Mouse (Mus musculus) ovary, postnatal 10 days (tissue): ENCODE data around the gene Slc28a1.

Experiments used
- DNase-seq: peaks from one replicate; pipeline ENCODE4 v3.0.0; 2022; ENCODE audit warnings: low spot score

The Slc28a1 gene

DNA sequence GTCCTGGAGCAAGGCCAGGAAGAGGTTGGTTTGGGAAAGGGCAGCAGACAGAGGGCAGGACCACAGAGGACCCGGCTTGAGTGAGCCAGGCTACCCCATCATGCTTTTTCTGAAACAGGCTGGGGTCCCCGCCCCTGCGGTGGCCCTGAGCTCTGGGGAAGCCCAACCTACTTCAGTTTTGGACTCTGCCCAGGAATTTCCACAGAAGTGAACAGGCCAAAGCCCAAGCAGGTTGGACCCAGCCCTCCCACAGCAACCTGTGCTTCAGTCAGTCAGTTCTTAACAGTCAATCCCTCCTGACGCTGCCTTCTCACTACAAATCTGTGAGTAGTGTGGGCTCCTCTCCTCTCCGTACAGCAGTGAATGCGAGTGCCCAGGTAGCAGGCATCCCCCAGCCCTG, at the start of gene Slc28a1:
Gene Slc28a1 (plus strand): TSS at position 245 of the 400 bp plus-strand sequence.
- no peak for DNase-seq

DNA sequence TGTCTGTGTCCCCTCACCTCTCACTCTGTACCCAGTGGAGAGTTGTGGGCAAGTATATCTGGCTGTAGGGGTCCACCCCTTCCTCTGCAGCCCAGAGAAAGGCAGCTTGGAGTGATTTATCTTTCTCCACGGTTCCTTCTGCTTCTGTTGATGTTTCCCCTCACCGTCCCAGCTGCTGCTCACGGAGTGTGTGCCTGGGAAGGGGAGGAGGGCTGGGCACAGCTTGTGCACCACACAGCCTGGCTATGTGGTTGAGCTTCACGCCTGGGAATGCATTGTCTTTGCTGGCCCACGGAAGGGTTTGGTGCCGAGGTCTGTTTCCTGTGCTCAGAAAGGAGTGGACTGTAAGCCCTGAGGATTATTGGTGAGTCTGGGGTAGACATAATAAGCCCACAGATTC, 47.9 kb upstream of the Slc28a1 start:
- DNase-seq = no peak

DNA sequence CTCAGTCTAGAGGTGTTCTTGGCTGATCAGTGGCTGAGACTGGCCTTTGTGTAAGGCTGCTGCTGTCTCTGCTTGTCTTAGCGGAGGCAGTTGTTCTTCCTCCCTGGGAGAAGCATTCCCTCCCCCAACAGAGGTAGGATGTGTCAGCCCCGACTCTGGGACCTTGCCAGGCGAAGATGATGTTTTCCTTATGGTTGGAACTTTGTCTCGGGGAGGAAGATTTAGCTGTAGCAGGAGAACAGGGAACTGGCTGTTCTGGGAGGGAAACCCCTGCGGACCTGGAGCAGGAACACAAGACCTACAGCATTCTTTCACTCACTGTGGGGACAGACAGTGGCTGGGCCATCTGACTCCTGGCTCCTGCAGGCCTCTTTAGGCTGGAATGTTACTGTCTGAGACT, 42.1 kb upstream of the Slc28a1 start:
- no peak for DNase-seq

DNA sequence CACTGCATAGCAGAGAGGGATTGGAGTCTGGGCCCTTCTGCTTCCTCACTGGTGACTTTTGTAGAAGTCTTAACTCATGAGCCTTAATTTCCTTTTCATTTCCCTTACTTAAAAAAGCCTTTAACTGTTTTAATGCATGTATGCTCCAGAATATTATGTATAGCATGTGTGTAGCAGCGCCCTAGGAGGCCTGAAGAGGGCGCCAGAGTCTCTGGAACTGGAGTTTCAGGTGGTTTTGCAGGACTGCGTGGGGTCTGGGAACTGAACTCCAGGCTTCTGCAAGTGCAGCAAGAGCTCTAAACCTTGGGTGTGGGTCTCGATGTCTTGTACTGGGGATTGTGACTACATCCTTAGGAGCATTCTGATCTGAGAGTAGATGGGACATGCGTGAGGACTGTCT, 41.3 kb upstream of the Slc28a1 start:
- DNase-seq = no peak

DNA sequence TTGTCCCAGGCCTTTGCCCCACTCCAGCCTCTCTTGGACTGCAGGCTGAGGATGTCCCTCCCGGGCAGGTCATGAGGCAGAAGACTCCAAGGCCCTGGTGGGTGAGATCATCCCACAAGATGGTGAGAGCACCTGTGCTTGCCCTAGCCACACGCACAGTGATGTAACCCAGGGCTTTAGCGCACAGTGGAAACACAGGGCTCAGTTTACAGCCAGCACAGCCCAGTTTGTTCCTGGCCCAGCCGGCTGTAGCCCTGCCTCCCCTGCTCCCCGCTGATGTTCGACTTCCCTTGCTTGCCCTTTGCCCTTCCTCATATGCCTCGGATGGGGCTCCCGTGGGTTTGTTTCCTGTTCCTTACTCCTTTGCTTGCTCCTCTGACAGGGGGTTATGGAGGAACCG, 40.1 kb upstream of the Slc28a1 start:
- DNase-seq = no peak

DNA sequence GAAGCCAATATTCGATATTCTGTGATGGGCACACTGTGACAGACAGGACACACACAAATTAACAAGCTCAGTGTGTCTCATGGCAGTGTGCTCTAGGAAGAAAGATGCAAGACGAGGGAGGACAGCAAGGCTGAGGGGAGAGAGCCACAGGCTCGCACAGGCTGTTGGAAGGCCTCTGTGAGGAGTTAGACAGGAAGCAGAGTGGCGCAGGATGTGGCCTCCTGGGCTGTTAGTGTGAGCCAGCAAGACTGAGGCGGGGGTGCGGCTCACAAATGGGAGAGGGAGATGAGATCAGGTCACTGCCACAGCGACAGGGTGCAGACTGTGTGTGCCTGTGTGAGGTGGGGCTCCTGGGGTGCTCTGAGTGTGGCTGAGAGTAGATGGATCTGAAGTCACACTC, 39.3 kb upstream of the Slc28a1 start:
- DNase-seq = no peak

DNA sequence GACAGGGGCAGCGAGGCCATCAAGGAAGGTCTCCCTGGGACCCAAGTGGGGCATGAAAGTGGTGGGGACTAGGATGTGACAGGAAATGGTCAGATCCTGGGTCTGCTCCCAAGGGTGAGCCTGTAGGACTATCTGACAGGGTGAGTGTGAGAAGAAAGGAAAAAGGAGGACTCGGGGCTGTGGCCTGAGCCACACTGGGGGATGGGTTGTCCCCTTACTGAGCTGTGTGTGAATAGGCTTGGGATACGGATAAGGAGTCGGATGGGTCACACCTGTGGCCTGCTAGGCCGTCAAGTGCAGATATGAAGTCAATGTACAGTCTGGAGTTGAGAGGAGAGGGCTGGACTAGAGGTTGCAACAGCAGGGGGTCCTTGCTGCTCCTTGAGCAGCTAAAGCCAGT, 38.9 kb upstream of the Slc28a1 start:
- no peak for DNase-seq

DNA sequence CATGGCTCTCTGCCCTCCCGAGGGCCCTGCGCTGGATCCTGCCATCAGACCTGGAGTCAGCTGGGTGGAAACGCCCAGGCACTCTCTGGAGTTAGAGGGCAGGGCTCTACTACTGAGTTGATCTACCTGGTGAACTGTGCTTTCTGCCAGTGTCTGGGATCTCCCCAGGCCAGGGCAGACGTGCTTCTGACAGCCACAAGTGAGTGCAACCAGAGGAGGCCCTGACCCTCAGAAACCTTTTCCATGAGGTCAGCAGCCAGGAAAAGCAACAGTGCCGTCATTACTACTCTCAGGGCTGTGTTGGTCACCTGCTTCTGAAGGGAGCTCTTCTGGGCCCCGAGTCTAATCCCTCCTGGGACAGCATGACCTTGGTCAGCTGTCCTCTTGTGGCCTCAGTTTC, 37.6 kb upstream of the Slc28a1 start:
- DNase-seq = no peak

DNA sequence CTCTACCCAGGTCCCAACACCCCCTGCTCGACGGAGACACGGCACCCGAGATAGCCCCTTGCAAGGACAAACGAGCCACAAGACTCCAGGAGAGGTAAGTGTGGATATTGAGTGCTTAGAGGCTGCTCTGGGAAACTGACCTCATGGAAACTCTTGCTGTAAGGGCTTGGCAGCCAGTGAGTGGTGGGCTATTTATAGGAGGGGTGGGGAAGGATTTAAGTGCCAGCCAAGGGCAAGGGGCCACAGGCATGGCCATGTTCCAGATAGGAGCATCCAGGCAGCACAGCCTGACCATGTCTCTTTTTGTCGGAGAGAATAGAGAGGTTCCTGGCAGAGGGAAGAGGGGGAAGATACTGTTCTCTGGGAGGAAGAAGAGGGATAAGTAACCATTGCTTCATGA, 35.9 kb upstream of the Slc28a1 start:
- no peak for DNase-seq

DNA sequence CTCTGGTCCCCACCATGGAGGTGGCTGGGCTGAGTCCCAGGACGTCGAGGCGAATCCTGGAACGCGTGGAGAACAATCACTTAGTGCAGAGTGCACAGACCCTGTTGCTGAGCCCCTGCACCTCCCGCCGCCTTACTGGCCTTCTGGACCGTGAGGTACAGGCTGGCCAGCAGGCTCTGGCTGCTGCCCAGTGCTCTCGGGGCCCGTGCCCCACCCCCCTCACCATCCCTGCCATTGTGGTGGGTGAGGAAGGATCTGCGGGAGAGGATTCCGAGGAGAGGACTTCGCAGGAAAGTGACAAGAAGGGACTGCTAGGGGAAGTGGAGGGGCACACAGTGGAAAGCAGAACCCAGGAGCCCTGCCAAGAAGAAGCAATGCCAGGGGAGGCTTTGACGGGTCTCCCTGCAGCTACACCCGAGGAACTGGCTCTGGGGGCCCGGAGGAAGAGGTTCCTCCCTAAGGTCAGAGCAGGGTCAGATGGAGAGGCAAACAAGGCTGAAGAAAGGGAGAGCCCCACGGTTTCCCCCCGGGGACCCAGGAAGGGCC, 21.1 kb upstream of the Slc28a1 start:
- DNase-seq = no peak

DNA sequence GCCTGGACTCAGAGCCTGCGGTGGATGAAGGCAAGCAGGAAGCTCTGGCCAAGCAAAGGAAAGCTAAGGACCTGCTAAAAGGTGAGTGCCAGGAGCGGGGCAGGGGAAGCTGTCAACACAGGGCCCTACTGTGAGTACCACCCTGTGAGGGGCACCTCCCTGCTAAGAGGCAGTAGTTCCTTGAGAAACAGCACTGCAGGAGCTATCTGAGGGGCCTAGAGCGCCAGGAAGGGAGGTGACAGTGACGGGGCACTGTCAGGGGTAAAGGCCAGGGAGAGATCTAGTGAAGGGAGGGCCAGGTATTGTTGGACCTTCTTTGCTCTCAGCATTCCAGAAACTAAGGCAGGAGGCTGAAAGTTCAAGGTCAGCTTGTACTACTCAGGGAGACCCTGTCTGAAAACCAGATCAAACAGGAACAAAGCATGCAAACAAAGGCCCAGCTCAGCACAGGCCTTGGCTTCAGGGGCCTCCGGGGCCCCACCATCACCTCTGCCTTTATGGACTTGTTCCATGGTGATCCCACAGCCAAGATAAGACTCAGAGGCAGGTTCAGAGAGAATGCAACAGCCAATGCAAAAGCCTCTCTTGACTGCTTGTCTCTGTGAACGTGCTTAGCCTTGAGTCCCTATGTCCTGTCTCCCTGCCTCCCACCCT, 20.4 kb upstream of the Slc28a1 start:
- no peak for DNase-seq

DNA sequence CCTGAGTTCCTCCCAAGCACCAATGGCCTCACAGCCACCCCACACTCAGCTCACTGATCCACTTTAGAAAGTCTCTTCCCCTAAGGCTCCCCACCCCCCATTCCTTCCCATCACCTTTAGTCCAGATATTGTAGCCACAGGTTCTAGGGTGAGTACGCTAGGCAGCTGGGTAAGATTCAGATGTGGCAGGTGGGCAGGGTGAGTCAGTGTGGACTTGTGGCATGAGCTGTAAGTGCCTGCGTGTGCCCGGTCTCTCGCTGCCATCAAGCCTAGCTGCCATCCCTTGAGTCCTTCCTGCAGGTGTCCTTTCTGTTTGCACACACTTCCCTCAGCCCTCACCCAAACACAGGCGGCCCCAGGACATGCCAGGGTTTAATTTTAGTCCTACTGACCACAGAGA, 14.3 kb upstream of the Slc28a1 start:
- no peak for DNase-seq

DNA sequence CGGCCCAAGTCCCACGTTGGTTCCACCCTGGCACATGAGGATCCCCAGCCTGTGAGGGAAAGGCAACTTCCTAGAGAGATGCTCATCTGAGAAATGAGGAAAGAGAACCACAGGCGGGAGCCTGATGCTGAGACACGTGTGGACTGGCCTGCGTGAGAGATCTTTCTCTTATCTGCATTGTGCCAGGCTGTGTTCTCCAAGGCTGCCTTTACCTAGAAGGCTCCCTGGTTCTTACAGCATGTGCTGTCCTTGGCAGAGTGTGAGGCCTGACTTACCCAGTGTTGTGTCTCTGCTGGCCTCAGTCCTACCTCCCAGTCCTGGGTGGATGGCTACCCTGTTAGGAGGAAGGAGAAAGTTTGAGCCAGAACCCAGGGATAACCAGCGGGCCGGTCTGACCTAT, 11.7 kb upstream of the Slc28a1 start:
- DNase-seq = no peak

DNA sequence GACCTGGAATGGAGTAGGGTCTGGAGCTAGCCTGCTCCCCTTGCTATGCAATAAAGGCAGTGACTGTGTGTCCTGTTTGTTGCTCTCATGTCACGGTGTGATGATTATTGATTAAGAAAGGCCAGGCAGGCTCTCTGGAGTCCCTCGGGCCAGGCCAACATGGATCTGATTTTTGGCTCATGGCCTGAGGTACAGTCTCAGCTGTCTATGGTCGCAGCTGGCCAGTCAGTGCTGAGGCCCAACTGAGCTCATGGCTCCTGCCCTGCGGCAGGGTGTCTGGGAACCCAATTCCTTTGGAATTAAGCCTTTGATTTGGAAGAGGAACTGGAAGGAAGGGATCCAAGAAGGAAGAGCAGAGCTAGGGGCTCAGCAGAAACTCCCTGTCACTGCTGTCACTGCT, 9.1 kb upstream of the Slc28a1 start:
- no peak for DNase-seq

DNA sequence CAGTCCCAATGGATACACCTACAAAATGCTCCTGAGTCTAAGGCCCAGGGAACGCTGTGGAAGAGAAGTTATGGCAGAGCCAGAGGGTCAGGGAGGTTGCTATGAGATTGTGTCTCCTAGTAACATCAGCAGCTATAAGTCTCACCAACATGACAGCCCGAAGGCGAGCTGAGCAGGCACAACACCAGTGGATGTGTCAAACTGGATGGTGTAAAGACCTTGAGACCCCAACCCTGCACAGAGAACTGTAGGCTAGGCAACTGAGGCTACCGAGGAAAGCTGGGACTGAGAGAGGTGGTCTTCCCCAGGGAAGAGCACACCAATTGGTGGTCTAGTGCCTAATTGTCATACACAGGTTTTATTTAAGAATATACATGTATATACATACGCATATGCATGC, 6.4 kb upstream of the Slc28a1 start:
- no peak for DNase-seq

DNA sequence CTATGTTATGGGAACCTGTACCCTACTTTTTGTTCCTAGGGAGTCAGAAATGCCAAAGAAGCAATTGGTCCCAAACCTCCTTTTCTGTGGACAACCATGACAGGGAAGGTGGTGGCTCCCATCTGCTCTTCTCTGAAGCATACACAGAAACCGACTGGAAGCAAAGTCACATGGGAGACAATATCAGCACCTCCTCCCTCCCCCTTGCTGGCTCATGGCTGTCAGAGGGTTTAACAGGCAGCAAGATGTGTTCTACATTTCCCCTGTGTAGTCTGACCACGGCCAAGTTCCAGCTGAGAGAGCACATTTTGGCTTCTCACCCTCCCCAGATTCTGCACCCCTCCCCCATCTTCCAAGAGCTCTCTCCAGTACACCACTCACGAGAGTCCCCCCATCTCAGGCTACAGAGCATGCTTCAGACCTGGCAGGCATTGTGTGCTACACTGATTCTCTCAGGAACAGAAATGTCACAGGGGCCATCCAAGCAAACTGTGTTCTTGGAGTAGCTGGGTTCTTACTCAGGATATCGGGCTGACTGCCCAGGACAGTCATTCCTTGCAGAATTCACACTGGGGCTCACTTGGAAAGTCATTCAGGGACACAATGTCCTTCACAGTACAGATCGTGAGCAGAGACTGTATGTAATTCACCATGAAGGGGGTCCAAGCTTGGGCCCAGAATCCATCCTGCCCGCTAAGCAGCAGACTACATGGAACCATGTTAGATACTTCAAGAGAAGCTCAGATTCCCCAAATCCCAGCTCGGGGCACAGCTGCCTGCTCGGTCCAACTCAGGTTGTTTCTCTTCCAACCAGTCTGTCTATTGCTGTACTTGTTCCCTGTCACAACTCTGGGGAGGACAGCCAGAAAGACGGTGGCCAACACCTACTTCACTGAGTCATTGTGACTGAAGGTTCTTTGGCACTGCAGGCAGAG, 4.6 kb upstream of the Slc28a1 start:
- no peak for DNase-seq

DNA sequence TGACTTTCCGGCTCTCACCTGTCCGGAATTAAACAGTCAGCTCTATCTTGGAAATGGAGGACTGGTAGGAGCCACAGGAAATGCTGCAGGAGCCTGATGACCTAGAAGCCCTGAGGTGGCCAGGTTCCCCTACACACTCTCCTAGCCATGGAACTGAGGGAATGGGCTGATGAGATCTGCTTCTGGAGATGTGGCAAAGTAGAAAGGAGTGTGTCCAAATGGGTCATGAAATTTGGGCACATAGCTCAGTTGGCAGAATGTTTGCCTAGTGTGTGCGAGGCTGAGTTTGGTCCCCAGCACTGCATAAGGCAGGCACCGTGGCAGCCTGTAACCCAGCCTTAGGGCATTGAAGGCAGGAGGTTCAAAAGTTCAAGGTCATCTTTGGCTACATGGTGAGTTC, 3.8 kb upstream of the Slc28a1 start:
- DNase-seq = no peak

DNA sequence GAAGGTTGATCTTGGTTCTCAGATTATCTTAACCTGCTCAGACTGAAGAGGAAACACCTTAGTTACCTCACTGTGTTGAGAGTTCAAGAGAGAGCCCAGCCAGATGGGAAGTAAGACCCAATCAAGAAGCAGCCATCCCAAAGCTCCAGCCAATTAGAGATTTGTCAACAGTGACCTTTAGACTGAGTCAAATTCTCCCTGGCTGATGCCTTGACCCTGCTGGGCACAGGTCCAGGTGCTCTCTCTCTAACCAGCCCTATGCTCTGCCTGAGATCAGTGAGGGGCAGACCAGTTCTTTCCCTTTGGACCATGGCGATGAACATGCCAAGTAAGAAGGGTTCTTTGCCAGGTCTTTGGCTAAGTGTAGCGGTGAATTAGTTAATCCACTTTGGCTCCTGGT, 2.9 kb upstream of the Slc28a1 start:
- no peak for DNase-seq

DNA sequence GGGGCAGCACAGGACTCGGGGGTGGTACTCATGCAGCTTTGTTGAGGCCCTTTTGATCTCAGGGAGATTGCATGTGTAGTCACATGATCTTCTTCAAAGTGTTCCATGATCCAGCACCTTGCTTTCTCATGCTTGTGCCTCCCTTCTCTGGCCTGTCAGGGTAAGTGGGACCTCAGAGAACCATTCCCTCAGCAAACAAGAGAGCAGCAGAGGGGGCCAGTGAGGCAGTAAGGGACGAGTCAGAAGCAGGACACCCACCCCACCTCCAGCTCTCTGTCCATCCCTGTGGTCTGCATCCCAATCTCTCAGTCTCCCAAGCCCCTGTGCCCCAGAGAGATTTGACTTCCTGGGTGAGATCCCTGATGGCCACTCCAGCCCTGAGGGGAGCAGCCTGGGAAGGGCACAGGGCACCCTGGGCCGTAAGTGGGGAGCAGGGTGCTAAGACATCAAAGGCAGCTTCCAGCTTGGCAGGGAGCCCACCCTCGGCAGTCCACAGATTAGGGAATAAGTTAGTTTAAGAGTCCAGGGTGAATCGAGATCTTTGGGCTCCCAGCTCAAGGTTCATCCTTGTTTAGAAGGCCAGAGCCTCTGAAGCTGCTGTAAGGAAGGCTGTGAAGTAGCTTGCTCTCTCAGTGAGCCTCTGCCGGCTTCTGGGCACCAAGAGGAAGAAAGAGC, 1.8 kb upstream of the Slc28a1 start:
- DNase-seq = no peak

DNA sequence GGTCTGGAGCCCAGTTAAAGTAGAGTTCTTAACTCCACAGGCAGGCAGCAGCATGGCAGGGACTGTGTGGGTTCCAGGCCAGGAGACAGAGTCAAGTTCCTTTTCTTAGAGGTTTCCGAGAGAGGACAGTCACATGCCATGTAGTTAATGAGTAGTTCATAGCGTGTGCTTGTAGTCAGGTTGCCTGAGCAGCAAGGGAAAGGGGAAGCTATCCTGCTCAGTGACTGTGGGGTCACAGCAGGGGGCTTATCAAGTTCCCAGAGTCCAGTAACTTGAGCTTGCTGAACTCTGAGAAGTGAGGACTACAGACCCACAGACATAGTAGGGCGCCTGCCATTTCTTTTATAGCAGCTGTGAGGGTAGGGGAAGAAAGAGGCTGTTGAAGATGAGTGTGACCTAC, 6.5 kb downstream of the Slc28a1 start:
- DNase-seq = no peak

DNA sequence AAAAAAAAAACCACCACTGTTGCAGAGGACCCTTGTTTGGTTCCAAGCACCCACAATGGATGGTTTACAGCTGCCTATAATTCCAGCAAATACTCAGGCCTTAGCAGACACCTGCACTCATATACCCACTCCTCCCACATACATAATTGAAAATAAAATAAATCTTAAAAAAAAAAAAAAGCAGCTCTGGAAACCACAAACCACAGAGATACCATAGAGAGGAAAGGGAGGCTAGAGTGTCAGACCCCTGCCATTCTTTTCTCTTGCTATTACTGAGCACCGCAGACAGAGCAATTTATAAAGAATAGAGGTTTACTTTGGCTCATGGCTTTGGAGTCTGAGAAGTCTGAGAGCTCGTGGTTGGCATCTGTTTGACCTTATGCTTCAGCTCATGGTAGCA, 8.2 kb downstream of the Slc28a1 start:
- DNase-seq = no peak

DNA sequence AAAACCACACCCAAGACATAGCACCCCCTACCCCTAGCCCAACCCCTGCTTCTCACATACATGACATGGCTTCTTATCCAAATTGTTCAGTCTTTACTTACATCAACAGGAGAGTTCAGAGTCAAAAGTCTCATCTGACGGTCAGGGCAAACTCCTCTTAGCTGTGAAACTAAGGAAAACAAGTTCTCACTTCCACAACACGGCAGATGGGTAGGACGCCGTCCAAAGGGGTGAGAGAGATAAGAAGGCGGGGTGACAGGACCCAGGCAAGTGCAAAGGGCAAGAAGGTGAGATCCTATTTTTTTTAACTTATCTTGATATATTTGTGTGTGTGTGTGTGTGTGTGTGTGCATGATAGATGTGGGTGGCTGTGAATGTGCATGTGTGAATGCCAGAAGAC, 9.0 kb downstream of the Slc28a1 start:
- no peak for DNase-seq

DNA sequence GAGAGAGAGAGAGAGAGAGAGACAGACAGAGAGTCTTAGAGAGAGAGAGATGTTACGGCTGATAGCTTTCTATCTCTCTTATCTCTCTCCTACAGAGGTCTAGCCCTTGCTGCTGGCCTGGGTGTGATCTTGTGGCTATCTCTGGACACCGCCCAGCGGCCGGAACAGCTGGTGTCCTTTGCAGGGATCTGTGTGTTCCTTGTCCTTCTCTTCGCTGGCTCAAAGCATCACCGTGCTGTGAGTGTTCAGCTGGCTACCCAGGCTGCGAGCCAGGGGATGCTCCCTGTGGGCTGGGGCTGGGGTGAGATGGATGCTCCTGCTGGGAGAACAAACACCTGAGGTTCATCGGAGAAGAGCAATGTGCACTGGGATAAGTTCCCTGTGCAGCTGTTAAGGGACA, 10.2 kb downstream of the Slc28a1 start:
- DNase-seq = no peak
